Mouse (Mus musculus): Measurements from ENCODE around the gene Vps4a.

Gene Vps4a

GRCm38 (mm10) chr8:107049480-107049879 is 18.5 kb downstream of the Vps4a start:
- no peak for DNase-seq

- DNase-seq, result no peak
These were observed 21.0 kb downstream of the Vps4a start for GRCm38 (mm10) chr8:107052046-107052445.

- DNase-seq, result peak; percentile 98
These were observed 25.3 kb downstream of the Vps4a start, which contains the start of the genes Cog8 and Nip7 for GRCm38 (mm10) chr8:107056076-107056972. Gene Cog8, minus strand, starts transcription at chr8:107056689. Gene Nip7, plus strand, starts transcription at chr8:107056877.

GRCm38 (mm10) chr8:107056973-107057369 is 25.9 kb downstream of the Vps4a start:
- DNase-seq, result no peak

- DNase-seq, result no peak
These were observed 31.6 kb downstream of the Vps4a start for GRCm38 (mm10) chr8:107062613-107063012.

GRCm38 (mm10) chr8:107065511-107066496 is 34.8 kb downstream of the Vps4a start, which contains the start of gene Tmed6:
Gene Tmed6, minus strand, starts transcription at chr8:107065644.
- DNase-seq, result no peak

GRCm38 (mm10) chr8:107073706-107074105 is 42.7 kb downstream of the Vps4a start:
- no peak for DNase-seq

- DNase-seq, result no peak
These were observed 43.1 kb downstream of the Vps4a start for GRCm38 (mm10) chr8:107074128-107074527.

- DNase-seq, result no peak
These were observed 45.3 kb downstream of the Vps4a start for GRCm38 (mm10) chr8:107076239-107076888.

- DNase-seq, result no peak
These were observed 54.3 kb downstream of the Vps4a start for GRCm38 (mm10) chr8:107085358-107085757.

GRCm38 (mm10) chr8:107086018-107086417 is 55.0 kb downstream of the Vps4a start:
- DNase-seq, result no peak

- no peak for DNase-seq
These were observed 57.6 kb downstream of the Vps4a start for GRCm38 (mm10) chr8:107088526-107089063.

- DNase-seq, result no peak
These were observed 59.5 kb downstream of the Vps4a start for GRCm38 (mm10) chr8:107090531-107090930.

All from right cerebral cortex, adult 18-20 months (tissue).